Mouse (Mus musculus): ENCODE results near the gene Adamts3.

DNA sequence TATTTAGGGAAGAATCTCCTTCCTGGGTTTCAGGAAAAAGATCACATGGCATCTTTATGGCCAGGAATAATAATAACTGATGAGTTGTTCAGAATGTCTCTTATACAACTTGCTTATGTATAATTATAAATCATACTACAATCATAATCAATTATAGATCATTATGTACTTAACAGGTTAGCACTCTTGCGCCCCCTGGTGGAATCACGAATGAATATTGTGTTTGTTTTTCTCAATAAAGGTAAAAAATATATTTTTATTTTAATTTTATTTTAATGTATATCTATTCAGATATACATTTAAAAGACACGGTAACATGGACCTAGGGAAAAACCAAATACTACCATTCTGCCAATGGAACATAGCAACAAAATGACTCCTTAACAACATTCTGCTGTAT, 63.6 kb downstream of the Adamts3 start:
- TF ChIP-seq CTCF (IDR thresholded peaks at IDR 0.05; ENCODE audit: low read depth, low read length) (no peak), GATA1 (IDR thresholded peaks at IDR 0.05; ENCODE audit: borderline replicate concordance, low read length) (no peak)
